Mouse (Mus musculus): ENCODE results near the gene Vwa3a.

Vwa3a gene

GRCm38 (mm10) chr7:120739018-120739417 lies at the start of gene Vwa3a:
TSS of gene Vwa3a (plus strand) at chr7:120739318.
- no peak for TF ChIP-seq GATA4 (IDR thresholded peaks at IDR 0.05; ENCODE audit: insufficient replicate concordance, low read length)

GRCm38 (mm10) chr7:120690634-120691033 lies 48.5 kb upstream of the Vwa3a start:
- TF ChIP-seq GATA4 (IDR thresholded peaks at IDR 0.05; ENCODE audit: insufficient replicate concordance, low read length): no peak

GRCm38 (mm10) chr7:120693831-120694375 lies 45.2 kb upstream of the Vwa3a start:
- TF ChIP-seq GATA4 (IDR thresholded peaks at IDR 0.05; ENCODE audit: insufficient replicate concordance, low read length): no peak

GRCm38 (mm10) chr7:120695196-120695595 lies 43.9 kb upstream of the Vwa3a start:
- TF ChIP-seq GATA4 (IDR thresholded peaks at IDR 0.05; ENCODE audit: insufficient replicate concordance, low read length): no peak

GRCm38 (mm10) chr7:120695641-120696040 lies 43.5 kb upstream of the Vwa3a start:
- TF ChIP-seq GATA4 (IDR thresholded peaks at IDR 0.05; ENCODE audit: insufficient replicate concordance, low read length): no peak

- no peak for TF ChIP-seq GATA4 (IDR thresholded peaks at IDR 0.05; ENCODE audit: insufficient replicate concordance, low read length)
Measured at GRCm38 (mm10) chr7:120696331-120696730, 42.8 kb upstream of the Vwa3a start.

- TF ChIP-seq GATA4 (IDR thresholded peaks at IDR 0.05; ENCODE audit: insufficient replicate concordance, low read length): no peak
Measured at GRCm38 (mm10) chr7:120699586-120699985, 39.5 kb upstream of the Vwa3a start.

GRCm38 (mm10) chr7:120703888-120704287 lies 35.2 kb upstream of the Vwa3a start:
- peak; percentile 50; the same call in 1 of the 2 replicates for TF ChIP-seq GATA4 (IDR thresholded peaks at IDR 0.05; ENCODE audit: insufficient replicate concordance, low read length)

- TF ChIP-seq GATA4 (IDR thresholded peaks at IDR 0.05; ENCODE audit: insufficient replicate concordance, low read length): no peak
Measured at GRCm38 (mm10) chr7:120712071-120712470, 27.0 kb upstream of the Vwa3a start.

- TF ChIP-seq GATA4 (IDR thresholded peaks at IDR 0.05; ENCODE audit: insufficient replicate concordance, low read length): no peak
Measured at GRCm38 (mm10) chr7:120713225-120713624, 25.9 kb upstream of the Vwa3a start.

- TF ChIP-seq GATA4 (IDR thresholded peaks at IDR 0.05; ENCODE audit: insufficient replicate concordance, low read length): no peak
Measured at GRCm38 (mm10) chr7:120717261-120717660, 21.9 kb upstream of the Vwa3a start.

GRCm38 (mm10) chr7:120721051-120721450 lies 18.1 kb upstream of the Vwa3a start:
- no peak for TF ChIP-seq GATA4 (IDR thresholded peaks at IDR 0.05; ENCODE audit: insufficient replicate concordance, low read length)

GRCm38 (mm10) chr7:120721456-120721855 lies 17.7 kb upstream of the Vwa3a start:
- no peak for TF ChIP-seq GATA4 (IDR thresholded peaks at IDR 0.05; ENCODE audit: insufficient replicate concordance, low read length)

- TF ChIP-seq GATA4 (IDR thresholded peaks at IDR 0.05; ENCODE audit: insufficient replicate concordance, low read length): no peak
Measured at GRCm38 (mm10) chr7:120722063-120722462, 17.1 kb upstream of the Vwa3a start.

GRCm38 (mm10) chr7:120722839-120723278 lies 16.3 kb upstream of the Vwa3a start:
- no peak for TF ChIP-seq GATA4 (IDR thresholded peaks at IDR 0.05; ENCODE audit: insufficient replicate concordance, low read length)

- TF ChIP-seq GATA4 (IDR thresholded peaks at IDR 0.05; ENCODE audit: insufficient replicate concordance, low read length): no peak
Measured at GRCm38 (mm10) chr7:120727581-120727980, 11.5 kb upstream of the Vwa3a start.

GRCm38 (mm10) chr7:120729635-120730034 lies 9.5 kb upstream of the Vwa3a start:
- no peak; the same call in 1 of the 2 replicates for TF ChIP-seq GATA4 (IDR thresholded peaks at IDR 0.05; ENCODE audit: insufficient replicate concordance, low read length)

All from liver, adult (tissue).